Mouse (Mus musculus) c-Kit-positive CD71-negative TER-119-negative erythroid progenitor cells, embryonic 14.5 days (primary cell): Measurements from ENCODE around the gene Ubr3.

Experiments
- DNase-seq: peaks from one replicate; pipeline ENCODE4 v3.0.0-alpha.2; 2013; ENCODE audit warnings: low read depth

Ubr3 gene

DNA sequence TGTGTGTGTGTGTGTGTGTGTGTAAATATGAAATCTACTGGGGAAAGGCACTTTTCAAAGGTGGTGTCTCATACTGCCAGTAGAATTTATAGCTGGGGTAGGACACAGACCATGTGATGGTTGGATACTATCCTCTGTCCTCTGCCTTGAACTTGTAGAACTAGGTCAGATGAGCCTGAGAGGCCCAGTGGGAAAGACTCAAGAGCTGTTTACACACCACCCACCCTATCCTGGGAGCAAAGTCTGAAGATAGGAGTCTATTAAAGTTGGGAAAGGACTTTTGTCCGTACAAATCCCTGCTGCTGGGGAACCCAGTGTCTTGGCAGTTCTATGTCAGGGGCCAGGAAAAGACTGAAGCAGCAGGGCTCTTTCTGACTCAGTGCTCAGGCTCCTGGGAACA, 138.3 kb downstream of the Ubr3 start:
- DNase-seq: no peak

DNA sequence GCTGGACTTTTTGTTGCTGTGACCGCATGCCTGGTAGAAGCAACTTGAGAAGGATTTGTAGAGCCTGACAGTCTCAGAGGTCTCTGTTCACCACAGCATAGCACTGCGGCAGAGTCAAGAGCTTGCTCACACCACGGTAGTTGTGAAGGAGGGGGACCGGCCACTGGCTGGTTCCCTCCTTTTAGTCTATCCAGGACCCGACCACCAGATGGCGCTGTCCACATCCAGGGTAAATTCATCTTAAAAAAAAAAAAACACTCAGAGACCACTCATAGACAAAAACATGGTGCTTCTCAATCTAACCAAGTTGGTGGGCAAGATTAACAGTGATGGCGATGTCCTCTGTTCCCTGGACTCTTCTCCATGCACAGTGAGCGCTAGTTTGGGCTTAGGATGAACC, 140.2 kb downstream of the Ubr3 start:
- peak; percentile 32 for DNase-seq

DNA sequence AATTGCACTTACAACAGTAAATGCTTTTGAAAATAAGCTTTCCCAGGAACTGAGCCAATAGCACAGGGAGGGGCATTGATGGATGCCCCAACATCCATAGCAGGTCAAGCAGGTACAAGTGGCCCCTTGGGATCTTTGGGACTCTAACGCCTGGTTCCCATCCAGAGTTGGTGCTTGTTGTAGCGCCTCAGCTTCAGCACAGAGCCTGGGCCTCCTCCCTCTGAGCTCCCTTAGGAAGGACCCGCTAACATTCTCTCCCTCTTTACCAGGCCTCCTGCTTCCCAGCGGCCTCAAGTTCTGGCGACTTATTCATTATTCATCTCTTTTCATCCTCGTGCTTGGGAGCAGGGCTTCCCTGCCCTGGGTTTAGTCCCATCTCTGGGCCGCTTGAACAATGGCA, 141.7 kb downstream of the Ubr3 start, which contains the start of gene Myo3b:
Gene Myo3b (plus strand): TSS at position 375 of the 400 bp plus-strand sequence.
- DNase-seq: no peak

DNA sequence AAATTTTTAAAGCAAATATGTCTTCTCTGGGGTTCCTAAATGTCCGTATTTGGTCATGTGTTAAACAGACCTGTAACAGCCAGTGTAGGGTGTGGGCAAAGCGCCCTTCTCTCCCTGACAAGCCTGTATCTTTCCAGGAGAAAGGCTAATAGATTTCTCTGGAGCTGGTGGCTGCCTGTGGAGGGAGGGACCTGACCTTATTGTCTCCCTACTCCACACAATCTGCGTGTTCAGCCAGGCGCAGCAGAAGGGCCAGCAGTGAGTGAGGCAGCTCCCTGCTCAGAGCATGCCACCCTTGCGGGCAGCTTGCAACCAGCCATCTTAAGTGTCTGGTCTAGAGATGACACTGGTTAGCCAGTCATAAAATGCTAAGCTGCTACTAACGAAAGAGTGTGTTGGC, 147.4 kb downstream of the Ubr3 start:
- DNase-seq: no peak

DNA sequence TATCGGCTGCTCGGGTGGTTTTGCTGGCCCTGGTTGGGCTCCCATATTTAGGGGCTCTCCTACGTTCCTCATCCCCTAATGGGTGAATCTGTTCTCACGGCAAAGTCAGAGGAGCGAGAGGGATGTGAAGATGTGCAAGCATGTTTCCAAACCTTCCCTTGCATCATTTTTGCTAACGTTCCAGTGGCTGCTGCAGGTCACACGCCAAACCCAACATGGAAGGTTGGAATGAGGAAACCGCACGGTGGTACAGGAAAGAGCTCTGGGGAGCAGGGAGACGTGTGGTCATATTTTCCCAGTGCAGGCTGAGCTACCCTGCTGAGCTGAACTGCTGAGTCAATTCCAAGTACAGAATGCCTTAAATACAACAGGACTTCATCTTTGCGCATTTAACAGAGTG, 150.8 kb downstream of the Ubr3 start:
- no peak for DNase-seq

DNA sequence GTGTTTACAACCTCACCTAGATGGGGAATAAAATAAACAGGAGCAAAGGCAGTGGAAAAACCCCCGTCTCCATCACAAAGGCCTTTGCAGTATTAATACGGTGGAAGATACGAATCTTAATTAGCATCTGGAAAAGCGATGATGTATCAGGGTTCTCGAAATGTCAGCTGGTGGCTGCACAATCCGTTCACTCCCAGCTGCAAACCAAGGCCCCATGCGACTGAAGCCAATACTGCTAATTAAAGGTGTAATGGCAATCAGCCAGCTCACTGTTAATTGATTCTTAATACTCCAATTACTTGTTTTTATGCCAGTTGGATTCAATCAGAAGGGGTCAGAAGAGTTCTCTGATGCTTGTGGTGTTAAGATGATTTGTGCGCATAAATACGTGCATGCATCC, 156.8 kb downstream of the Ubr3 start:
- DNase-seq: no peak

DNA sequence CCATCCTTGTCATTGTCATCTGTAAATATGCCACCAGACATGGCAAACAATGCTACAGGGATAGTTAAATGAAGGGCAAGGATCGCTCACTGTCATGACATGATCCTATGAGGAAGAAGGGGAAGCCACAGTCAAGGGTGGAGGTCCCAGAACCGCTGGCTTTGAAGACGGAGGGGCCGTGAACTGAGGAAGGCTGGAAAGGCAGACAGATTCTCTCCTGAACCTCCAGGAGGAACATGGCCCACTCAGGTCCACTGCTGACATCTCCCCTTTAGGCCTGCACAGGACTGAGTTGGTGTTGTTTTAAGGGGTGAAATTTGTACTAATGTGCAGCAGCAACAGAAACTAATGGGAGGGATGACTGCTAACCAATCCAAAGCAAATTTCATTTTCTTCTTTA, 161.2 kb downstream of the Ubr3 start:
- no peak for DNase-seq

DNA sequence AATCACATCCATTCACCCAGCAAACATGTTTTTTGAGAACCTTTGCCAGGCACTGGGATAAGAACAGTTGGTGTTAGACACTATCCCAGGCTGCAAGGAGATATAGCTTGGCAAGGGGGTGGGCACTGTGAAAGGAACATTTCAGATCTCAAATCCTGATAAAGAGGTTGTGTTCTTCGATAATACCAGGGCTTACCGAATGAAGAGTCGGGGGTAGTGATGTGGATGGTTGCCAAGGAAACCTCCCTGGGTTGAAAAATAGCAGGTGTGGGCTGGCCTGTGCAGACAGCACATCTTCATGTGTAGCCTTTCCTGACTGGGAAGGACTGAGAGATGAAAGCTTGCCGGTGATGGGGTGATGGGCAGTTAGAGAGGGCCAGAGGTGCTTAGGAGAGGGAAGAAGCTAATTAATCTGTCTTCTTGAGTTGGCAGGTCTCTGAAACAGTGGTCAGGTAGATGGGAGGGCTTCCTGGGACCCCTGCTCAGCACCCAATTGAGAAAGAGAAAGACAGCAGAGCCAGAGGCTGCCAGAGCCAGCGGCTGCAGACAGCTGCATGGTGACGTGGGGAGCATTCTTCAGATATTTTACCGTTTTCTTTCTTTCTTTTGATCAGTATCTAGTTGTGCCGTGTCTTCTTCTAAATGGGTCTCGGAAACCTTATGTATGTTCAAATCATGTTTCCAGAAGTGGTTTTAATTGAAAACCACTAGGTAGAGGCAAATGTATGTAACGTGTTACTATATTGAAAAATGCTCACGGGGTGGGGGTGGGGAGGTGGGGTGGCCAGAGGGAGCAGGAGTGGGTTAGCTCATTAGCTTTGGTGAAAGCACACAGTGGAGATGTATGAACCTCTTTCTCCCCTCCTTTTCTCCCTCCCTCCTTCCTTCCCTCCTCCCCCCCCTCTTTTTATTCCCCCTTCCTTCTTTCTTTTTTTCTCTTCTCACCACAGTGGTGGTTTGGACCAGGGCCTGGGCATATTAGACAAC, 163.6 kb downstream of the Ubr3 start:
- DNase-seq: no peak

DNA sequence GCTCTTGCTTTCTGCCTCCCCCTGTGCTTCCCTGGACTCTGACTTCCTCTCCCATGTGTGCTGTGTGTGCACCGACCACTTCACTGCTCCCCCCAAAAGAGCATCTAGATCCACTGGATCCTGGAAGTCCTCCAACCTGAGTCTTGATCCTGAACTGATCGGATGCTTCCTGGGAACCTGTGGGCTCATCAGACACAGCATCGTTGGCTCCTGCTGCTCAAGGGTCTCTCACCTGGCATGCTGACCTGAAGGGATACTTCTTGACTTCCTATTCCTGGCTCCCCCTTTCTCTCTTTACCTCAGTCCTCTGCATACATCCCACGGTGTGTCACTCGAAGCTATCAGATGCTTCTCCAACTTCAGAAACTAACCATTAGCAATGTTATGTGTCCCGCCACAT, 168.1 kb downstream of the Ubr3 start:
- DNase-seq: no peak

DNA sequence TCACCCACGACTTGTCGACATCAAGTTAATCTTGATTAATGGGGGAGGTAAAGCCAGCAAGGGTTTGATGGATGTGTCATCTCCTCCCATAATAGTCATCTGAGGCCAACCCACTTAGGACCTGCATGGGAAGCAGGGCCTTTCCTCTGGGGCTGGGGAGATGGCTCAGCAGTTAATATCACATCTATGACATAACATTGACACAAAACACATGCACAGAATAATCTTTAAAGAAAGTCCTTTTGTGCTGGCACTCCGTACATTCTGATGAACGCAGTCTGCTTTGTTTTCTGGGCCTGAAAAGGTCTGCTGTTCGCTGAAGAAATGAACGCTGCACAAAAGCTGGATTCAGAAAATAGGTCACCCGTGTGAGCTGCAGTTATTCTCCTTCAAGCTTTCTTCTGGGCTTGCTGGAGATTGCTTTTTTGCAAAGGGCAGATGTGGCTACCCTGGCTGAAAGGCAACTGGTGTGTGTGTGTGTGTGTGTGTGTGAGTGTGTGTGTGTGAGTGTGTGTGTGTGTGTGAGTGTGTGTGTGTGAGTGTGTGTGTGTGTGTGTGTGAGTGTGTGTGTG, 168.8 kb downstream of the Ubr3 start:
- DNase-seq: no peak

DNA sequence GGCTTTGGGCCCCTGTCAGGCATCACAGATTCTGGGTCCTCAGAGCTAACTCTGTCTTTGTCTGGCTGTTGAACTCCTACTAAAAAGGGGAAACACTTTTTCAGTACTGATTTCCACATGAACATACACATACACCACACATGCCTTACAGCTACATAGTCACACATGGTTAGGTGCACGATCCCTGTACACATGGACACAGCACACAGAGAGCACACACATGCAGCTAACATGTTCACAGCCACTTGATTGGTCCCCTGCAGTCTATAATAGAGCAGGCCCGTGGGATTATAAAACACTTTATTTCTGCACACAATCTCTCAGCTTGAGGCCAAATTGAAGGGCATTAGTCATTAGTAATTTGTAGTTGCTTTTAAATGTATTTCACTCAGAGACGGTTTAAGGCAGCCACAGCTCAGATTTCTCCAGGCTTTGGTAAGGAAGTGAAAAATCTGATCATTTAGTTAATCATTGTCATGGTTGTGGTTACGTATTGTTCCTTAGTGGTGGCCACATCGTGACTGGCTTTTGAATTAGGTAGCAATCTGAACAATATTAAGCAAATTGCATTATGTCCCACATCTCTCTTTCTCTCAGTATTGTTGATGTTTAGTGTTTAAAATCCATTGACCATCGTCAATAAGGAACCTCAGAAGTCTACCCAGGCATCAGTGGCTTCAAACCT, 169.4 kb downstream of the Ubr3 start:
- DNase-seq: no peak

DNA sequence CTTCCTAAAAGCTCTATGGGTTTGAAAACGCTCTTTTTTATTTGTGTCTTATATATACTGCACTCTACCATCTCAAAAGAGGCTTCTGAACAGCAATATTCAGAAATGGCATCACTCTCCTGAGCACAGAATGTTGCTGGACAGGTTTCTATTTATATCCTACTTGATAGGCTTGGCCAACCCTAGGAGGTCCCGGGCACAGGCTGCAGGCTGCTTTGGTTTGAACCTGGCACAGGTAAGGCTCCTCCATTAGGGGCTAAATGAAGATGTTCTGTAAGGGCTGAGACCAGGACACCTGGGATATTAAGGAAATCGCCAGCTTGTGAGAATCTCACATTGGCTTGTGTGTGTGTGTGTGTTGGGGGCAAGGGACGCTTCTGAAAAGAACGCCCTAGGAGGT, 172.8 kb downstream of the Ubr3 start:
- DNase-seq: no peak
